Mouse (Mus musculus): Measurements from ENCODE around the gene Gm11084. TPM values are rescaled to one million over a fixed set of nuclear protein-coding genes. Genes with fewer than 3 reads are reported as not detected.

Gm11084 gene
- polyA plus RNA-seq, 1 experiment from 2014 or later, result not detected

- 84% methylated on average over 1 of the region's 1 CpGs for WGBS
- no peak overlapping the region for H3K9ac ChIP-seq (ENCODE audit: low read depth, low read length)
- no peak overlapping the region for H3K4me3 ChIP-seq (ENCODE audit: low read depth, low read length)
Measured at GRCm38 (mm10) chr2:72977272-72977671, 9.2 kb downstream of the Gm11084 start.

GRCm38 (mm10) chr2:72976036-72976435 lies 10.5 kb downstream of the Gm11084 start:
- DNase-seq (ENCODE audit: low spot score), result no peak
- Histone ChIP-seq H3K9ac (ENCODE audit: low read depth, low read length) (no peak overlapping the region), H3K36me3 (ENCODE audit: control insufficient read depth, insufficient read depth, low read length) (peaks cover 2% of the 10 kb centered on the region), H3K27me3 (ENCODE audit: control insufficient read depth, insufficient read depth, low read length) (no peaks in the 10 kb centered on the region), H3K9me3 (ENCODE audit: control insufficient read depth, low read length) (no peaks in the 10 kb centered on the region), H3K4me3 (ENCODE audit: low read depth, low read length) (no peak overlapping the region), H3K4me1 (replicated peaks; ENCODE audit: control insufficient read depth, insufficient read depth, low read length) (no peaks in the 10 kb centered on the region), H3K4me2 (replicated peaks; ENCODE audit: low read depth, low read length) (no peak overlapping the region), H3K27ac (ENCODE audit: low read depth, low read length) (no peak overlapping the region)
- ATAC-seq (ENCODE audit: low FRiP score), result no peak

More at GRCm38 (mm10) chr2:72977272-72977671, 9.2 kb downstream of the Gm11084 start:
- H3K4me2 ChIP-seq (replicated peaks; ENCODE audit: low read depth, low read length), result no peak overlapping the region
- no peaks in the 10 kb centered on the region for H3K9me3 ChIP-seq (ENCODE audit: control insufficient read depth, low read length)
- no peak overlapping the region for H3K27ac ChIP-seq (ENCODE audit: low read depth, low read length)
- H3K4me1 ChIP-seq (replicated peaks; ENCODE audit: control insufficient read depth, insufficient read depth, low read length), result no peaks in the 10 kb centered on the region
- no peaks in the 10 kb centered on the region for H3K36me3 ChIP-seq (ENCODE audit: control insufficient read depth, insufficient read depth, low read length)
- no peaks in the 10 kb centered on the region for H3K27me3 ChIP-seq (ENCODE audit: control insufficient read depth, insufficient read depth, low read length)
- ATAC-seq (ENCODE audit: low FRiP score), result no peak
- DNase-seq (ENCODE audit: low spot score), result no peak

- Histone ChIP-seq H3K27ac (ENCODE audit: low read depth, low read length) (no peak overlapping the region), H3K4me3 (ENCODE audit: low read depth, low read length) (no peak overlapping the region), H3K36me3 (ENCODE audit: control insufficient read depth, insufficient read depth, low read length) (peaks cover 8% of the 10 kb centered on the region), H3K9ac (ENCODE audit: low read depth, low read length) (no peak overlapping the region), H3K4me1 (replicated peaks; ENCODE audit: control insufficient read depth, insufficient read depth, low read length) (no peaks in the 10 kb centered on the region), H3K4me2 (replicated peaks; ENCODE audit: low read depth, low read length) (no peak overlapping the region), H3K9me3 (ENCODE audit: control insufficient read depth, low read length) (no peaks in the 10 kb centered on the region), H3K27me3 (ENCODE audit: control insufficient read depth, insufficient read depth, low read length) (no peaks in the 10 kb centered on the region)
- DNase-seq (ENCODE audit: low spot score) (no peak), ATAC-seq (ENCODE audit: low FRiP score) (no peak)
- WGBS, result 96% methylated on average over 6 of the region's 6 CpGs
Measured at GRCm38 (mm10) chr2:72970831-72971230, 15.7 kb downstream of the Gm11084 start.

- DNase-seq (ENCODE audit: low spot score) (no peak), ATAC-seq (ENCODE audit: low FRiP score) (no peak)
- H3K4me3 ChIP-seq (ENCODE audit: low read depth, low read length), result no peak overlapping the region
- no peak overlapping the region for H3K4me2 ChIP-seq (replicated peaks; ENCODE audit: low read depth, low read length)
- H3K9me3 ChIP-seq (ENCODE audit: control insufficient read depth, low read length), result no peaks in the 10 kb centered on the region
- no peaks in the 10 kb centered on the region for H3K4me1 ChIP-seq (replicated peaks; ENCODE audit: control insufficient read depth, insufficient read depth, low read length)
- WGBS, result 94% methylated on average over 4 of the region's 4 CpGs
- H3K27me3 ChIP-seq (ENCODE audit: control insufficient read depth, insufficient read depth, low read length), result no peaks in the 10 kb centered on the region
- H3K9ac ChIP-seq (ENCODE audit: low read depth, low read length), result no peak overlapping the region
- H3K27ac ChIP-seq (ENCODE audit: low read depth, low read length), result no peak overlapping the region
- H3K36me3 ChIP-seq (ENCODE audit: control insufficient read depth, insufficient read depth, low read length), result peaks cover 8% of the 10 kb centered on the region
Measured at GRCm38 (mm10) chr2:72970302-72970701, 16.2 kb downstream of the Gm11084 start.

GRCm38 (mm10) chr2:72968536-72968935 lies 18.0 kb downstream of the Gm11084 start:
- no peaks in the 10 kb centered on the region for H3K4me1 ChIP-seq (replicated peaks; ENCODE audit: control insufficient read depth, insufficient read depth, low read length)
- H3K4me3 ChIP-seq (ENCODE audit: low read depth, low read length), result no peak overlapping the region
- no peaks in the 10 kb centered on the region for H3K9me3 ChIP-seq (ENCODE audit: control insufficient read depth, low read length)
- 97% methylated on average over 1 of the region's 1 CpGs for WGBS
- no peak overlapping the region for H3K9ac ChIP-seq (ENCODE audit: low read depth, low read length)
- no peaks in the 10 kb centered on the region for H3K27me3 ChIP-seq (ENCODE audit: control insufficient read depth, insufficient read depth, low read length)
- ATAC-seq (ENCODE audit: low FRiP score) (no peak), DNase-seq (ENCODE audit: low spot score) (no peak)
- H3K4me2 ChIP-seq (replicated peaks; ENCODE audit: low read depth, low read length), result no peak overlapping the region
- peaks cover 8% of the 10 kb centered on the region for H3K36me3 ChIP-seq (ENCODE audit: control insufficient read depth, insufficient read depth, low read length)
- H3K27ac ChIP-seq (ENCODE audit: low read depth, low read length), result no peak overlapping the region

GRCm38 (mm10) chr2:72965450-72965849 lies 21.1 kb downstream of the Gm11084 start:
- Histone ChIP-seq H3K27me3 (ENCODE audit: control insufficient read depth, insufficient read depth, low read length) (no peaks in the 10 kb centered on the region), H3K4me1 (replicated peaks; ENCODE audit: control insufficient read depth, insufficient read depth, low read length) (no peaks in the 10 kb centered on the region), H3K4me2 (replicated peaks; ENCODE audit: low read depth, low read length) (no peak overlapping the region), H3K9ac (ENCODE audit: low read depth, low read length) (no peak overlapping the region), H3K9me3 (ENCODE audit: control insufficient read depth, low read length) (no peaks in the 10 kb centered on the region; the same call in 1 of the 2 replicates), H3K36me3 (ENCODE audit: control insufficient read depth, insufficient read depth, low read length) (peaks cover 3% of the 10 kb centered on the region; the same call in 1 of the 2 replicates), H3K27ac (ENCODE audit: low read depth, low read length) (no peak overlapping the region), H3K4me3 (ENCODE audit: low read depth, low read length) (no peak overlapping the region)
- ATAC-seq (ENCODE audit: low FRiP score), result no peak
- DNase-seq (ENCODE audit: low spot score), result no peak
- WGBS, result 94% methylated on average over 2 of the region's 2 CpGs

GRCm38 (mm10) chr2:72956415-72956814 lies 30.1 kb downstream of the Gm11084 start:
- H3K4me1 ChIP-seq (replicated peaks; ENCODE audit: control insufficient read depth, insufficient read depth, low read length), result no peaks in the 10 kb centered on the region
- ATAC-seq (ENCODE audit: low FRiP score) (no peak), DNase-seq (ENCODE audit: low spot score) (no peak)
- WGBS, result 99% methylated on average over 3 of the region's 3 CpGs
- no peaks in the 10 kb centered on the region for H3K27me3 ChIP-seq (ENCODE audit: control insufficient read depth, insufficient read depth, low read length)
- 0 out of 2 replicates have a peak, but pooled peaks cover 2% of the 10 kb centered on the region for H3K36me3 ChIP-seq (ENCODE audit: control insufficient read depth, insufficient read depth, low read length)
- H3K9ac ChIP-seq (ENCODE audit: low read depth, low read length), result no peak overlapping the region
- H3K4me3 ChIP-seq (ENCODE audit: low read depth, low read length), result no peak overlapping the region
- no peak overlapping the region for H3K4me2 ChIP-seq (replicated peaks; ENCODE audit: low read depth, low read length)
- no peaks in the 10 kb centered on the region; the same call in 1 of the 2 replicates for H3K9me3 ChIP-seq (ENCODE audit: control insufficient read depth, low read length)
- H3K27ac ChIP-seq (ENCODE audit: low read depth, low read length), result no peak overlapping the region

GRCm38 (mm10) chr2:72952979-72953378 lies 33.5 kb downstream of the Gm11084 start:
- Histone ChIP-seq H3K4me2 (replicated peaks; ENCODE audit: low read depth, low read length) (no peak overlapping the region), H3K9ac (ENCODE audit: low read depth, low read length) (no peak overlapping the region), H3K9me3 (ENCODE audit: control insufficient read depth, low read length) (no peaks in the 10 kb centered on the region), H3K4me3 (ENCODE audit: low read depth, low read length) (no peak overlapping the region), H3K36me3 (ENCODE audit: control insufficient read depth, insufficient read depth, low read length) (0 out of 2 replicates have a peak, but pooled peaks cover 2% of the 10 kb centered on the region), H3K27ac (ENCODE audit: low read depth, low read length) (no peak overlapping the region), H3K27me3 (ENCODE audit: control insufficient read depth, insufficient read depth, low read length) (no peaks in the 10 kb centered on the region), H3K4me1 (replicated peaks; ENCODE audit: control insufficient read depth, insufficient read depth, low read length) (no peaks in the 10 kb centered on the region)
- WGBS, result 92% methylated on average over 3 of the region's 3 CpGs
- ATAC-seq (ENCODE audit: low FRiP score) (no peak), DNase-seq (ENCODE audit: low spot score) (no peak)

GRCm38 (mm10) chr2:72935937-72936336 lies 50.6 kb downstream of the Gm11084 start:
- WGBS, result 11% methylated on average over 1 of the region's 1 CpGs
- ATAC-seq (ENCODE audit: low FRiP score) (no peak), DNase-seq (ENCODE audit: low spot score) (no peak)

More at GRCm38 (mm10) chr2:72935937-72936336, 50.6 kb downstream of the Gm11084 start:
- no peaks in the 10 kb centered on the region for H3K9me3 ChIP-seq (ENCODE audit: control insufficient read depth, low read length)
- no peaks in the 10 kb centered on the region for H3K4me1 ChIP-seq (replicated peaks; ENCODE audit: control insufficient read depth, insufficient read depth, low read length)
- H3K36me3 ChIP-seq (ENCODE audit: control insufficient read depth, insufficient read depth, low read length), result no peaks in the 10 kb centered on the region
- H3K9ac ChIP-seq (ENCODE audit: low read depth, low read length), result no peak overlapping the region
- H3K4me2 ChIP-seq (replicated peaks; ENCODE audit: low read depth, low read length), result no peak overlapping the region
- H3K27ac ChIP-seq (ENCODE audit: low read depth, low read length), result no peak overlapping the region
- H3K27me3 ChIP-seq (ENCODE audit: control insufficient read depth, insufficient read depth, low read length), result no peaks in the 10 kb centered on the region
- H3K4me3 ChIP-seq (ENCODE audit: low read depth, low read length), result no peak overlapping the region

Data from hindbrain, embryonic 11.5 days (tissue).